Mouse (Mus musculus): Measurements from ENCODE around the gene Gdpd4.
A peak's percentile ranks its signal among the peaks of the same experiment; 100 is the strongest.

- peak; percentile 99 for TF ChIP-seq CTCF (IDR thresholded peaks at IDR 0.05)
- no peak for TF ChIP-seq EP300 (IDR thresholded peaks at IDR 0.05)
Measured at GRCm38 (mm10) chr7:98071620-98072019, 151.9 kb downstream of the Gdpd4 start.
